Mouse (Mus musculus): ENCODE data around the gene Rhbdd2.
"Not testable (repeated sequence)": the region's sequence is repeated elsewhere in the genome, so short reads cannot be mapped to it uniquely, and the experiment has no call there.

The Rhbdd2 gene

DNA sequence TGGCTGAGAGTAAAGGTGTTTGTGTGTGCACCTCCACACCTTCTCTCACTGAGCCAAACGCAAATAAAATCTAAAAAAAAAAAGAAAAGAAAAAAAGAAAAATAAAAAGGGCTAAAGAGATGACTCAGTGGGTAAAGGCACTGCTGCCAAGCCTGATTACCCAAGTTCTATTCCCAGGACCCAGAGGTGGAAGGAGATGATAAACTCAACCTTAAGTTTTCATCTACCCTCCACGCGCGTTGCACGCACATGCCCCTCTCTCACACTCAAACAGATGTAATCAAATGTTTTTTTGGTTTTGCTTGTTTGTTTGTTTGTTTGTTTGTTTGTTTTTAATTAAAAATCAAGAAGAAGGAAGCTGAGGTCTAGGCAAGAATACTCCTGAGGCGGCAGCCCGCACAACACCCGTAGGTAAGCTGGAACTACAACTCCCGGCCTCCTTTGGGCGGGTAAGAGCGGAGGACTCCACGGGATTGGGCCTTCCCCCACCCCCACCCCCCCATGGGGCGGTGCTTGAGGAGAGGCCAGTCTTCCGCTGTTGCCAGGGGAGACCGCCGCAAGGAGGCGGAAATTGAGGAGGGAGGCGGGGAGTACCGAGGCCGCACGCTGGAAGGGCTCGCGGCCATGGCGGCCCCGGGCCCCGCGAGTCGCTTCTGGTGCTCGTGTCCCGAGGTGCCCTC lies at the start of gene Rhbdd2:
Gene Rhbdd2, plus strand, starts transcription at position 502 of the 680 bp plus-strand sequence.
- DNase-seq, result peak; percentile 94 to 96

GRCm38 (mm10) chr5:135585691-135586090 lies 46.7 kb upstream of the Rhbdd2 start:
- DNase-seq, result no peak

- no peak for DNase-seq
Measured at GRCm38 (mm10) chr5:135587764-135588163, 44.7 kb upstream of the Rhbdd2 start.

GRCm38 (mm10) chr5:135589996-135590784 lies 42.2 kb upstream of the Rhbdd2 start:
- no peak for DNase-seq

DNA sequence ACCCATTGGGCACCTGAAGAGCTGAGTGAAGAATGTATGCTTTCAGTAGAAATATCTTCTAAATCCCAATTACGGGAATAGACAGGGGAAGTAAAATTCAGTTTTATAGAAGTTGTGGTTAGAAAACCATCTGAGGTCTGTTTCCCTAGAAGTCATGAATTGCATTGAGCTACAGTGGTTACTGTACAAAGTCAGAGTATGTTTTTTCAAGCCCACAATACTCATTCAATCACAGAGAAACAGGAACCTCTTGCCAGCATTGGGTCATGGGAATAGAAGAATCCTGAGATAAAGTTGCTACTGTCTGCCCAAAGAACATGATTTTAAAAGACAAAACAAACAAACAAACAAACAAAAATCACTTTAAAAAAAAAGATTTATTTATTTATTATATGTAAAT lies 27.8 kb upstream of the Rhbdd2 start:
- not testable (repeated sequence) for DNase-seq

DNA sequence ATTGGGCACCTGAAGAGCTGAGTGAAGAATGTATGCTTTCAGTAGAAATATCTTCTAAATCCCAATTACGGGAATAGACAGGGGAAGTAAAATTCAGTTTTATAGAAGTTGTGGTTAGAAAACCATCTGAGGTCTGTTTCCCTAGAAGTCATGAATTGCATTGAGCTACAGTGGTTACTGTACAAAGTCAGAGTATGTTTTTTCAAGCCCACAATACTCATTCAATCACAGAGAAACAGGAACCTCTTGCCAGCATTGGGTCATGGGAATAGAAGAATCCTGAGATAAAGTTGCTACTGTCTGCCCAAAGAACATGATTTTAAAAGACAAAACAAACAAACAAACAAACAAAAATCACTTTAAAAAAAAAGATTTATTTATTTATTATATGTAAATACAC lies 25.7 kb upstream of the Rhbdd2 start:
- not testable (repeated sequence) for DNase-seq

- no peak for DNase-seq
Measured at GRCm38 (mm10) chr5:135607581-135607980, 24.8 kb upstream of the Rhbdd2 start.

- DNase-seq, result no peak
Measured at GRCm38 (mm10) chr5:135609794-135610193, 22.6 kb upstream of the Rhbdd2 start.

DNA sequence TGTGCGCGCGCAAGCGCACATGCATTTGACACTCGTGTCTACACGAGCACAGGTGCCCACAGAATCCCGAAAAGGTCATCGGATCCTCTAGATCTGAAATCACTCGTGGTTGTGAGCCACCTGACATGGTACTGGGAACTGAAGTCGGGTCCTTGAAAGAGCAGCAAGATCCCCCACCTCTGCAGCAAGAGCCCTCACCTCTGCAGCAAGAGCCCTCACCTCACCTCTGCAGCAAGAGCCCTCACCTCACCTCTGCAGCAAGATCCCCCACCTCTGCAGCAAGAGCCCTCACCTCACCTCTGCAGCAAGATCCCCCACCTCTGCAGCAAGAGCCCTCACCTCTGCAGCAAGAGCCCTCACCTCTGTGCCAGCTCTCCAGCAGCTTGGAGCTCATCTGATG lies 12.7 kb upstream of the Rhbdd2 start:
- not testable (repeated sequence) for DNase-seq

DNA sequence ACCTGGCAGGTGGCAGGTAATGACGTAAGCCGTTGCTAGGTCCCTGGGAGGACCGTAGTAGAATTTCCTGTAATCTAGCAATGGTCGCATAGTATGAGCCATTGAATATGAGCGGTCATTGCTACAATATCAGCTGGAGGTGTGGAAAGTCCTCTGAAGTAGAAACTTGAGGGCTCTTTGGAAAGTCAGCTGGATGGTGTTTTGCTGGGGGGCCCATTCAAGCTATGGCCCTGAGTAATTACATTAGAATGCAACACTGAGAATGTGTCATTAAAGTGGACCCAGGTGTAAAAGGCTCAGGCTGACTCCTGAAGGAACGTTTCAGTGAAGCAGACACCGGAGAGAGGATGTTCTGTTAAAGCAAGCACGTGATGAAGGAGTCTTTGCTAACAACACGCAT lies 11.9 kb upstream of the Rhbdd2 start:
- DNase-seq, result no peak

- DNase-seq, result no peak
Measured at GRCm38 (mm10) chr5:135621725-135622124, 10.7 kb upstream of the Rhbdd2 start.

DNA sequence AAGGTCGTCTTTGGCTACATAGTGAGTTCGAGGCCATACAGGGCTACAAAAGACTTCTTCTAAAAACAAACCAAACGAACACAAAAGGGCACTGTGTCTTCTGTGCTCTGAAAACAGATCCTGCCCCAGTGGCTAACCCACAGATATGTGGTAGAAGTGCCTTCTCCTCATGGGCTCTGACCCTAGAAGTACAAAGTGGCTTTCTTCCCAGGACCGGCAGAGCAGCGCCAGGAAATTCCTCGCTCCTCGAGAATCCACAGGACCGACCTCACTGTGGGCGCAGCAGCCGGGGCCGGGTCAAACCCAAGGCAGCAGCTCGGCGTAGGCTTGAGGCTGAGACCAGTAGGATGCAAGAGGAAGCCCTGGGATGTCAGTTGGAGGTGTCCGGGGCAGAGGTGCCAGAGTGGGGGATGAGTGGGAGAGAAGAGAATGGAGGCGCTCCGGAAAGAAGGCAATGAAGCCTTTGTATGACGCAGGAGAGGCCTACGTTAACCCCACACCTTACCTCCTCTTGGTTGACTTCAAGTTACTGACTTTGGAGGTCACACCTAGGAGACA lies 9.3 kb upstream of the Rhbdd2 start:
- DNase-seq, result no peak

GRCm38 (mm10) chr5:135628916-135629315 lies 3.5 kb upstream of the Rhbdd2 start:
- no peak for DNase-seq

DNA sequence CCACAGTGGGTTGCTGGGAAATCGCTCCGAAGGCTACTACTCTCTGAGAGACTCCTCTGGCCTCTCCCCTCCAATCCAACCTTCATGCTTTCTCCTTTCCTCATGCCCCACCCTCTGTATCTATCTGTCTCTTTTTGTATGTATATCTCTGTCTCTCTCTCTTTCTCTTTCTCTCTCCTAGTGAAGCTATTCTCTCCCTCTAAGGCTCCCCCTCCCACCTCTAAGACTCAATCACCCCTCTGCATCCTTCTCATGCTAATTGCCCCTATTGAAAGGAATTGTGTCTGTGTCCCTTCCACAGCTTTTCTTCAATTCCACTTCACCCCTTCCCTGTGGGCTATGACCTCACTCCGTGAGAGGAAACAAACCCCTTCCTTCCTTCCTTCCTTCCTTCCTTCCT lies 3.0 kb upstream of the Rhbdd2 start:
- DNase-seq, result no peak

DNA sequence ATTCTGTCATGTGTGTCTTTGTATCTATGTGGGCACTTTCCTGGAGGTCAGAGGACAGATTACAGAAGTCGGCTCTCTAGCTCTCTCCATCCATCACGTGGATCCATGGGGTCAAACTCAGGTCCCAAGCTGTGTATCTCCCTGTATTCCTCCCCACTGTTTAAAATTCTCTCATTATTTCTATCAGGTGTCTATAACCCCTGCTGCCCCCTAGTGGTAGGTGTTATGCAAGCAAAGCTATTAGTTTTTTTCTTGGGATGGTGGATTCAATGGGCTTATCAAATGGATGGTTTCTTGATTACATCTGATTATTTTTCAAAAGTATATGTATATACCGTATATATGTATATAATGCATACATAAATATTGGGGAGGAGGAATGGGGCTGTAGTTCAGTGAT lies 1.8 kb upstream of the Rhbdd2 start:
- no peak for DNase-seq

DNA sequence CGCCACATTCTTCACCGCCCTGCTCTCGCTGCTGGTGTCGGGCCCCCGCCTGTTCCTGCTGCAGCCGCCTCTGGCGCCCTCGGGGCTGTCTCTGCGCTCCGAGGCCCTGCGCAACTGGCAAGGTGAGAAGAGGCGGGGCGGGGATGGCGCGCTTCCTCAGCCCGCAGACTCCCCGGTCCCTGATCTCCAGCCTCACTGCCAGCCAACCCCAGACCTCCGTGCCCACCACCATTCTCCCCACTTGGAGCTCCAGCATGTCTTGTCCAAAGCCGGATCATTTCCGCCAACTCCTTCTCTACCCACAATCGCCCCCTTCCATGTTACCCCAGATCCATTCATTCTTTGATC lies 353 bp downstream of the Rhbdd2 start:
- no peak for DNase-seq

DNA sequence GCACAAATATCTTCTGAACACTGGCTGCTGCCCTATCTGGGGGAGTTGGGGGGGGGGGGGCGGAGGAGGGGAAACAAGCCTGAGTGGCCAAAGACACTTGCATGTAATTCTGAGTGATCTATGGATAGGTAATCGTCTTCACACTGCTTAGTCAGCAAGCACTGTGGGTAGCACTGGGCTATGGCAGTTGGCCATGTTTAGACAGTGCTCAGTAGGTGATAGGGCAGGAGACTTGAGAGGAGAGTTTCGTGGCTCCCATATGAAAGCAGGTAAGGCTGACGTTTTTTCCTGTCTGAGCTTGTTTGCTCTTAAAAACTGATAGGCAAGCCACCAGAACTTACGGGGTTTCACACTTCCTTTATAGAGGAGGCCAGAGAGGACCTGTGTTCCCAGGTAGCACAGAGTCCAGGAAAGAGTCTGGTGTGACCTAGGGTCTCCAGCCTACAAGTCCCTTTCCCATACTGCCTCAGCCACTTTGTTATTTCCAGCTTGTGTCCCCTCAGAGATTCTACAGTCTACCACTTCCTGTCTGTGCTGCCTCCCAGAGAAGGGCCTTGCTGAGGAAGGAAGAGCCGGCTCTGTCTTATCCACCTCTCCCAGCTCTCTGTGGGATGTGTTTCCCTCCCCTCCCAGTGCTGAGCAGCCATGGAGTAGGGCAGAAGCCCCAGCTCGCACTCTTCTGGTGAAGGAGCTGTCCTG lies 7.5 kb downstream of the Rhbdd2 start:
- no peak for DNase-seq

GRCm38 (mm10) chr5:135640459-135640789 lies 8.0 kb downstream of the Rhbdd2 start:
- DNase-seq, result no peak

DNA sequence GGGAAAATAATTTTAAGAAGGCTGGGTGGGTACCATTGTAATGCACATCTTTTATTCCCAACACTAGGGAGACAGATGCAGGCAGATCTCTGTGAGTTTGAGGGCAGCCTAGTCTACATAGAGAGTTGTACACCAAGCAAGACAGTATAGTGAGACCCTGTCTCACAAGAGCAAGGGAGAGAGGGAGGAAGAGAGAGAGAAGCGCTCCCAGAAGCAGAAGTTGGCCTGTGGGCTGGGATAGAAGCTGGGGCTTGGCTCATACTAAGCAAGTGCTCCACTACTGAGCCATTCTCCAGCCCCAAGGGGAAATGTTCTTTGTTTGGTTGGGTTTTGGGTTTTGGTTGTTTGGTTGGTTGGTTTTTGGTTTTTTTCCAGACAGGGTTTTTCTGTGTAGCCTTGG lies 8.6 kb downstream of the Rhbdd2 start:
- no peak for DNase-seq

DNA sequence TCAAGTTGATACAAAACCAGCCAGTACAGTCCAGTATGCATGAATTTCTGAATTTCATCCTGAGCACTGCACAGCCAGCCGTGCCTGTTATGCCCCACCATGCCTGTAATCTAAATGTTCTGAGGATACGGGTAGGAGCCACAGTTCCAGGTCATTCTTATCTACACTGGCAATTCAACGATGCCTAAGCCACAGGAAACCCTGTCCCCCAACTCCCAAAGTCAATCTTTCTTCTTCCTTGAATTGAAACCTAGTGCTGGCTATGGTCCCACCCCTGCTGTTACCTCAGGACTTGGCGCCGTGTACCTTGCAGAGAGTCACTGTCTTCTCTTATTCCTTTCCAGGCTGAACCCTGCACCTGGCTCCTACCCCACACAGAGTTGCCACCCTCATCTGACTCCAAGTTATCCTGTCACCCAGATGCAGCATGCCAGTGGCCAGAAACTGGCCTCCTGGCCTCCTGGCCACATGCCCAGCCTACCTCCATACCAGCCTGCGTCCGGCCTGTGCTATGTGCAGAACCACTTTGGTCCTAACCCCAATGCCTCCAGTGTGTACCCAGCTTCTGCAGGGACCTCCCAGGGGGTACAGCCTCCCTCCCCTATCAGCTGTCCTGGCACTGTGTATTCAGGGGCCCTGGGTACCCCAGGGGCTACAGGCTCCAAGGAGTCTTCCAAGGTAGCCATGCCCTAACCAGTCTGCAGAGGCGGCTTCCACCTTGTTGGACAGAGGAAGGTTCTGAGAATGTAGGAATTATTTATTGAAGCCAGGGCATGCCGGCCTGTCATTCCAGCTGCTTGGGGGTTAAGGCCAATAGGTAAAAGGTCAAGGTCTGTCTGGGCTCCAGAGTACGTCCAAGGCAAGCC lies 10.5 kb downstream of the Rhbdd2 start:
- no peak for DNase-seq

GRCm38 (mm10) chr5:135643552-135643842 lies 11.1 kb downstream of the Rhbdd2 start:
- no peak for DNase-seq

- DNase-seq, result no peak
Measured at GRCm38 (mm10) chr5:135643869-135644268, 11.5 kb downstream of the Rhbdd2 start.

GRCm38 (mm10) chr5:135645330-135645729 lies 12.9 kb downstream of the Rhbdd2 start:
- DNase-seq, result no peak
